ENCODE assay signal across 12 mouse cellular contexts in genomic region chr15:79953470-79953869, GRCm38 (mm10). TPM values are rescaled to one million over a fixed set of nuclear protein-coding genes. Genes with fewer than 3 reads are reported as not detected.
DNase-seq lines count a peak whose midpoint lies in the region; ATAC-seq and TF ChIP-seq lines count a peak whose summit lies in the region.
"Had no signal": no experiment of that assay in that cellular context is flagged by ENCODE, and none has a peak within 500 bp of the region (broad histone marks: within the 10 kb centered on the region; RNA-seq: fewer than 3 reads in every experiment).

No protein-coding gene starts in this region.

- no peak overlapping the region for H3K4me2 ChIP-seq in lung, embryonic 15.5 days
- no peak overlapping the region for H3K4me2 ChIP-seq in heart, embryonic 15.5 days
- H3K4me2 ChIP-seq in stomach, postnatal 0 days (replicated peaks; ENCODE audit: low read depth) = no peak overlapping the region
- H3K4me2 ChIP-seq: hindbrain, embryonic 15.5 days; liver, embryonic 12.5 days had no signal

- no peak for DNase-seq in lung, adult 2 months
- DNase-seq in kidney, postnatal 25 days = peak; percentile 40 to 76
- DNase-seq in ovary, postnatal 14 days (ENCODE audit: low spot score) = no peak
- DNase-seq in embryo, embryonic 11 days = no peak
- DNase-seq in stomach, postnatal 0 days (ENCODE audit: low spot score) = no peak
- DNase-seq: cerebellum, adult 11 months had no signal

- WGBS in lung, embryonic 15.5 days = 70% methylated on average over 7 of the region's 7 CpGs
- WGBS in lung, adult 2 months = 56% methylated on average over 7 of the region's 7 CpGs
- 54% methylated on average over 7 of the region's 7 CpGs for WGBS in heart, embryonic 15.5 days
- WGBS in stomach, postnatal 0 days = 59% methylated on average over 7 of the region's 7 CpGs

- H3K27ac ChIP-seq in lung, embryonic 15.5 days = peak overlapping the region; percentile 76
- H3K27ac ChIP-seq in heart, embryonic 15.5 days = peak overlapping the region; percentile 71
- no peak overlapping the region for H3K27ac ChIP-seq in stomach, postnatal 0 days (replicated peaks)
- H3K27ac ChIP-seq: hindbrain, embryonic 15.5 days; liver, embryonic 12.5 days had no signal

- no peak for TF ChIP-seq POLR2A in lung, adult 2 months (IDR thresholded peaks at IDR 0.05; ENCODE audit: borderline replicate concordance, extremely low read depth, low read depth, low read length)

- H3K9me3 ChIP-seq in lung, embryonic 15.5 days = no peaks in the 10 kb centered on the region
- no peaks in the 10 kb centered on the region for H3K9me3 ChIP-seq in heart, embryonic 15.5 days (replicated peaks)
- H3K9me3 ChIP-seq in stomach, postnatal 0 days (ENCODE audit: control insufficient read depth, low read length) = no peaks in the 10 kb centered on the region
- H3K9me3 ChIP-seq: hindbrain, embryonic 15.5 days; liver, embryonic 12.5 days had no signal

- peaks cover 43% of the 10 kb centered on the region for H3K4me1 ChIP-seq in lung, embryonic 15.5 days
- H3K4me1 ChIP-seq in lung, adult 2 months (ENCODE audit: control insufficient read depth, insufficient read depth, low read length) = peaks cover 23% of the 10 kb centered on the region
- peaks cover 43% of the 10 kb centered on the region for H3K4me1 ChIP-seq in heart, embryonic 15.5 days (replicated peaks)
- peaks cover 3% of the 10 kb centered on the region; the same call in 1 of the 2 replicates for H3K4me1 ChIP-seq in stomach, postnatal 0 days (replicated peaks; ENCODE audit: control insufficient read depth, insufficient read depth)

- no peak for ATAC-seq in lung, embryonic 15.5 days (ENCODE audit: borderline replicate concordance, extremely low read depth, low FRiP score, low TSS enrichment)
- no peak for ATAC-seq in heart, embryonic 15.5 days (replicated peaks; ENCODE audit: insufficient number of reproducible peaks, insufficient read depth, low FRiP score, low read depth)
- no peak for ATAC-seq in stomach, postnatal 0 days (ENCODE audit: low FRiP score, low TSS enrichment)
- ATAC-seq: liver, embryonic 12.5 days had no signal

- no peak overlapping the region for H3K4me3 ChIP-seq in lung, embryonic 15.5 days
- no peak overlapping the region for H3K4me3 ChIP-seq in lung, adult 2 months (replicated peaks; ENCODE audit: extremely low read depth, low read depth, low read length)
- no peak overlapping the region for H3K4me3 ChIP-seq in heart, embryonic 15.5 days
- no peak overlapping the region for H3K4me3 ChIP-seq in stomach, postnatal 0 days (ENCODE audit: low read depth, low read length)
- H3K4me3 ChIP-seq: erythroblast, embryonic 14.5 days; hindbrain, embryonic 15.5 days; liver, embryonic 12.5 days; myocyte had no signal

- TF ChIP-seq EP300 in stomach, postnatal 0 days (optimal IDR thresholded peaks at IDR 0.05) = no peak

- no peak overlapping the region for H3K9ac ChIP-seq in lung, embryonic 15.5 days
- H3K9ac ChIP-seq in heart, embryonic 15.5 days = no peak overlapping the region
- H3K9ac ChIP-seq in stomach, postnatal 0 days (ENCODE audit: low read length) = no peak overlapping the region
- H3K9ac ChIP-seq: hindbrain, embryonic 15.5 days; liver, embryonic 12.5 days had no signal

- TF ChIP-seq CTCF in lung, adult 2 months (IDR thresholded peaks at IDR 0.05; ENCODE audit: insufficient read depth, low read length) = no peak
- no peak for TF ChIP-seq CTCF in stomach, postnatal 0 days (IDR thresholded peaks at IDR 0.05; ENCODE audit: low read depth)

- no peaks in the 10 kb centered on the region for H3K36me3 ChIP-seq in lung, embryonic 15.5 days
- no peaks in the 10 kb centered on the region for H3K36me3 ChIP-seq in heart, embryonic 15.5 days
- H3K36me3 ChIP-seq in stomach, postnatal 0 days (ENCODE audit: control insufficient read depth, insufficient read depth, low read length) = no peaks in the 10 kb centered on the region
- H3K36me3 ChIP-seq: hindbrain, embryonic 15.5 days; liver, embryonic 12.5 days had no signal

- H3K27me3 ChIP-seq in lung, embryonic 15.5 days = no peaks in the 10 kb centered on the region
- no peaks in the 10 kb centered on the region for H3K27me3 ChIP-seq in heart, embryonic 15.5 days
- H3K27me3 ChIP-seq in stomach, postnatal 0 days (ENCODE audit: control insufficient read depth, insufficient read depth, low read length) = no peaks in the 10 kb centered on the region
- H3K27me3 ChIP-seq: hindbrain, embryonic 15.5 days had no signal

RNA-seq across cellular contexts. Expression of gene Cbx7, which starts 17.4 kb away (rescaled TPM):
- polyA plus RNA-seq in lung, embryonic 15.5 days (2015; fragmentation: Nextera tagmentation; extraction: Ambion mirVana) = 2.4 and 2.8 TPM in 2 replicates
- 72.5 and 75.9 TPM in 2 replicates for polyA plus RNA-seq in lung, adult 2 months (2012; rRNA removed)
- 0.63 and 1.9 TPM in 2 replicates for polyA plus RNA-seq in heart, embryonic 15.5 days (2015; fragmentation: Nextera tagmentation; extraction: Ambion mirVana)
- polyA plus RNA-seq in stomach, postnatal 0 days (2015; fragmentation: Nextera tagmentation; extraction: Ambion mirVana) = 4.8 and 5.5 TPM in 2 replicates

Comparison
In these comparisons a context has a peak if more than half of its experiments do, and no peak if none do; other contexts are left out.
1. RNA of gene Cbx7, which starts 17.4 kb away (polyA plus RNA-seq): 72.5 to 75.9 TPM in lung, adult 2 months; 4.8 to 5.5 TPM in stomach, postnatal 0 days, 2.4 to 2.8 TPM in lung, embryonic 15.5 days and 0.63 to 1.9 TPM in heart, embryonic 15.5 days; every median in the first group is over 10 times any median in the second.
2. DNase-seq: peak in kidney, postnatal 25 days (2 of 2); none in lung, adult 2 months (single experiment), ovary, postnatal 14 days (single experiment), embryo, embryonic 11 days (single experiment) and stomach, postnatal 0 days (single experiment).